Mouse (Mus musculus): ENCODE results near the gene Tax1bp1.

Tax1bp1 gene

DNA sequence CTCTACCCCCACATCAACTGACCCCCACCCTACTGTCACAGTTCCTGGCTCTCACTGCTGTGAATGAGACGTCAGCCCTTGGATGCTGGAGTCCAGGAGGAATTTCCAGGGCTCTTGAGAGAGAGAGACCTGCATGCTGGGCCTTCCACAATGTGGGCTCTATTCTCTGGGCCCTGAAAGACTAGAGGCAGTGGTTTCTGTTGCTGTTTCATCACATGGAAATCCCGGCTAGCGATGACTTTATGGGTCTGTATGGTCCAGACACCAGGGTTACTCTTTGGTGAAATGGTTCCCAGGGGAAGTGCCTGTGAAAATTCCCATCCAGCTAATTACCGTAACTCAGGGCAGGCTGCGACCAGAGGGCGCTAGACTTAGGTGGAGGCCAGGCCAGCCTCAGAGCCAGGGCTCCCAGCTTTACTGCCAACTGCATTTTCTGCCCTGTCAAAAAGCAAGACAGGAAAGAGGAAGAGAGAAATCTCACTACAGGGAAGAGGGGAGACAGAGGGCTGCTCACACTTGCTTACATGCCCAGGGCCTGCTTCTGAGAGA lies 83.8 kb downstream of the Tax1bp1 start:
- no peak for DNase-seq (ENCODE audit: low spot score)

DNA sequence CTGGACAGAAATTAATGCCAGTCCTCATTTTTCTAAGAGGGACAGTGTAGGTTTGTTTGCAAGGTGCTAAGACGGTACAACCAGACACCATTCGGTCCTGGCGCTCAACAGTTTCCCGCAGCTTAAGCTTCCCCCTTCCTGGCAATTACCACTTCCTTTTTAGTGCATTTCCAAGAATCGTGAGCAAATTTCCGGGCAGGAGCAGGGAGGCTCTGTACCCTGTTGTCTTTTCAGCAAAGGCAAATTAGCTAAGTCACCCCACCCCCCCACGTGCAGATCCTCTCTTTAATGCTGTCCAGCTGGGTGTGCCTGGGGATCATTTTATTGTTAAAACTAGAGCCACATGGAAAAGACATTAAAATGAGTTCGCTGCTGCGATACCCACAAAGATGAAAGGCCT lies 88.7 kb downstream of the Tax1bp1 start:
- no peak for DNase-seq (ENCODE audit: low spot score)

GRCm38 (mm10) chr6:52805237-52805856 lies 91.8 kb downstream of the Tax1bp1 start:
- no peak for DNase-seq (ENCODE audit: low spot score)

Data from layer of hippocampus, adult 11-12 months (tissue).